Mouse (Mus musculus) thymus, adult 2 months (tissue): ENCODE results near the gene Galnt11.

ENCODE experiments used
- CTCF ChIP-seq: fragments of 200-500 bp; IDR thresholded peaks from 2 replicates; pipeline ENCODE4 v1.5.1; 2012; ENCODE audit warnings: mild to moderate bottlenecking, control low read depth, low read length, moderate library complexity, borderline replicate concordance; ENCODE audit not compliant: control insufficient read depth, poor library complexity, insufficient read depth; ENCODE audit errors: extremely low read depth
- POLR2A ChIP-seq: fragments of 200-500 bp; IDR thresholded peaks from 2 replicates; pipeline ENCODE4 v1.6.1; 2012; ENCODE audit warnings: mild to moderate bottlenecking, low read length, control low read depth, moderate library complexity; ENCODE audit not compliant: control insufficient read depth, poor library complexity, insufficient read depth; ENCODE audit errors: extremely low read depth

- TF ChIP-seq CTCF (0 out of 2 replicates have a peak, but pooled peaks have one; percentile 50), POLR2A (peak; percentile 57; the same call in 1 of the 2 replicates)
Measured at GRCm38 (mm10) chr5:25222752-25223702, 1.3 kb downstream of the Galnt11 start, which contains the start of gene E130116L18Rik.
